Mouse (Mus musculus) embryonic fibroblast, embryonic 13.5 days (primary cell): ENCODE results near the gene Tek.

Experiments used
- CTCF ChIP-seq: IDR thresholded peaks from 2 replicates; pipeline ENCODE4 v1.5.1; 2011; ENCODE audit warnings: mild to moderate bottlenecking, control low read depth, low read length, moderate library complexity, borderline replicate concordance; ENCODE audit not compliant: insufficient read depth
- POLR2A ChIP-seq: IDR thresholded peaks from 2 replicates; pipeline ENCODE4 v1.6.1; 2011; ENCODE audit warnings: low read depth, mild to moderate bottlenecking, control low read depth, low read length, moderate library complexity

DNA sequence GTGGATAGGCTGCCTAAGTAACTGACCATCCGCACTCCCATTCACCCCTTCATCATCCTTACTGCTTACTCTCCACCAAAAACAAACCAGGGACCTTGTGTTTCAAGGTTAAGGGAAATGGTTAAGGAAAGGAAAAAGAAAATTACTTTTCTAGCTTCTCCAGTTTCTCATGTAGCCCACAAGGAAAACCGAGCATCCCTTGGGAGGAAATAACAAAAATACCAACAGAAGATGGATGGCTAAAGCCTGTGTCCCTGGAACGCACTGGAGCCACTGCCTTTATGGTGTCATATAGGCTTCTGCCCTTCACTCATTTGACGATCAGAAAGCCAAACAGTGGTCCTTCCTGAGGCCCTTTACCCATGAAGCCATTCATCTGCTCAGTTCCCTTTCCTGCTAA is 27.7 kb upstream of the Tek start:
- TF ChIP-seq CTCF: no peak
- no peak for TF ChIP-seq POLR2A
